Mouse (Mus musculus): ENCODE measurements around the gene Macrod2.

DNA sequence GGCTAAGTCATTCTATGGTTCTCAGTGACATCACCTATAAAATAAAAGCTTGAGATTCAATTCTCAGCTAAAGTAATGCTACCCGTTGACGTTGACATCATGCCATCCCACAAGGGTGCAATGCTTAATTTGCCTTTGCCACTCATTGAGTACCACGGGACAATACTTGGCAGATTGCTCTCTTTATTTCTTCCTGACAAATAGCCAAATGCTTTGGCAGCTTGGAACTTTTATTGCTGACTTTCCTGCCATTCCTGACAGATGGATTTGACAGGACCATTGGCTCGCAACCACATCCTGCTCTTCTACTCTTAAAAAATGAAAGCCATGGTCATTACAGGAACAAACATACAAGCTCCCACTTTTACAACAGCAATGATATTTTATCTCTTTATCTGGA lies 1199.7 kb downstream of the Macrod2 start:
- TF ChIP-seq POLR2A (IDR thresholded peaks at IDR 0.05; ENCODE audit: insufficient read depth, low read depth, low read length) (no peak), CTCF (IDR thresholded peaks at IDR 0.05; ENCODE audit: insufficient read depth, low read depth, low read length) (no peak)
